Mouse (Mus musculus) adrenal gland, postnatal 10 days (tissue): ENCODE results near the gene Serpini1. TPM values are rescaled to one million over a fixed set of nuclear protein-coding genes. Genes with fewer than 3 reads are reported as not detected.
"Not testable (repeated sequence)": the region's sequence is repeated elsewhere in the genome, so short reads cannot be mapped to it uniquely, and the experiment has no call there.

Source experiments
- DNase-seq: peaks from one replicate; pipeline ENCODE4 v3.0.0; 2021; ENCODE audit warnings: mixed read lengths
- total RNA-seq, 2 experiments: library from RNA; stranded (reverse); gene quantifications; 2 replicates each; pipeline ENCODE4 v1.2.3; 2021

Gene Serpini1
- total RNA-seq, 2 experiments from 2014 or later, result 4.9 to 5.8 TPM

DNA sequence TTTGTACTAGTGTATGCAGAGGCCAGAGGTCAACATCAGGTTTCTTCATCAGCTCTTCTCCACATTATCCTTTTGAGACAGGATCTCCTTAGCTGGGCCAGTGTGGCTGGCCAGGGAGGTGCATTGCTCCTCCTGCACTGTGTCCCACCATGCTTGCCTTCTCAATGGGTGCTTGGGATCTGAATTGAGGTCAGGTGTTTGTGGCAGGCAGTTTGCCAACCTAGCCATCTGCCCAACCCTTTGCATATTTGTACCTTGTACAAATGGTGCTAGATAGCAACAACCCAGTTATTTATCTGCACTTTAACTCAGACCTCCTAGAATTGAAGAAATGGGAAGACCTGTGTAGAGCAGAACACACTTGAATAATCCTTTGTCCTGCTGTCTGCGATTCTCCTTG, 78.3 kb downstream of the Serpini1 start:
- DNase-seq, result no peak

DNA sequence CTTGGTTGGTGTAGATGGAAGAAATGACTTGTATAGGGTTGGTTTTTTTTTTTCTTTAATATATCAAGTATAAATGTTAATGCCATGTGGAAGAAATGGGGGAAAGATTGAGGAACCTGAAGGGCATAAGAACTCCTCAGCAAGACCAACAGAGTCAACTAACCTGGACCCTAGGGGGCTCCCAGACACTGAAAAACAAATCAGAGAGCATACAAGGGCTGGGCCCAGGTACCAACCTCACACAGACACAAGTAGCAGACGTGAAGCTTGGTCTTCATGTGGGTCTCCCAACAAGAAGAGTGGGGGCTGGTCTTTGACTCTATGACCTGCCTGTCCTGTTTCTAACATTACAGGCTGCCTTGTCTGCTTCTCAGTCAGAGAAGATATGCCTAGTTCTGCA, 82.2 kb downstream of the Serpini1 start:
- DNase-seq, result no peak

DNA sequence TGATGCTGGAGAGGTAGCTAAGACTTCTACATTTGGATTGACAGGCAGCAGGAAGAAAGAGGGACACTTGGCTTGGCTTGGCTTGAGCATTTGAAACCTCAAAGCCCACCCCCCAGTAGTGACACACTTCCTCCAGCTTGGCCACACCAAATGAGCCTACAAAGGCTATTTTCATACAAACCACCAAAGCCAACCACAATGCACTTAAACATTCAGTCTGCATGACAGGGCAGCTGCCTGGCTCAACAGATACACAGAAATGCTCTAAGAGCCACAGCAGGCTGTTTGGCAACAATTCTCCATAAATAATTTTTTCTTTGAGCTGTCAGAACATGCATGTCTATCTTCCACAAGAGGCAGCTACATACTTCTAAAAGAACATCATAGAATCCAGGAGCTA, 90.2 kb downstream of the Serpini1 start:
- DNase-seq, result no peak

DNA sequence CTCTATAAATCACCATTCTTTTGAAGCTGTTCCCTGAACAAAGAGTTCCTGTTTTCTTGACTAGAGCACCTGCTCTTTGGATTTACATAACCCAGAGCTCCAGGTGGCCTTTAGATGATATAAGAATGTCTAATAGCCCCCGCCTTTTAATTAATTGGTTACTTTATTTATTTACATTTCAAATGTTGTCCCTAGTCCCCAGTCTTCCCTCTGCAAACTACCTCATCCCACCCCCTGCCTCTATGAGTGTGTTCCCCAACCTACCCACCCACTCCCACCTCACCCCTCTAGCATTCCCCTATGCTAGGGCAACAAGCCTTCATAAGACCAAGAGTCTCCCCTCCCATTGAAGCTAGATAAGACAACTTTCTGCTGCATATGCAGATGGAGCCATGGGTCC, 90.9 kb downstream of the Serpini1 start:
- no peak for DNase-seq

DNA sequence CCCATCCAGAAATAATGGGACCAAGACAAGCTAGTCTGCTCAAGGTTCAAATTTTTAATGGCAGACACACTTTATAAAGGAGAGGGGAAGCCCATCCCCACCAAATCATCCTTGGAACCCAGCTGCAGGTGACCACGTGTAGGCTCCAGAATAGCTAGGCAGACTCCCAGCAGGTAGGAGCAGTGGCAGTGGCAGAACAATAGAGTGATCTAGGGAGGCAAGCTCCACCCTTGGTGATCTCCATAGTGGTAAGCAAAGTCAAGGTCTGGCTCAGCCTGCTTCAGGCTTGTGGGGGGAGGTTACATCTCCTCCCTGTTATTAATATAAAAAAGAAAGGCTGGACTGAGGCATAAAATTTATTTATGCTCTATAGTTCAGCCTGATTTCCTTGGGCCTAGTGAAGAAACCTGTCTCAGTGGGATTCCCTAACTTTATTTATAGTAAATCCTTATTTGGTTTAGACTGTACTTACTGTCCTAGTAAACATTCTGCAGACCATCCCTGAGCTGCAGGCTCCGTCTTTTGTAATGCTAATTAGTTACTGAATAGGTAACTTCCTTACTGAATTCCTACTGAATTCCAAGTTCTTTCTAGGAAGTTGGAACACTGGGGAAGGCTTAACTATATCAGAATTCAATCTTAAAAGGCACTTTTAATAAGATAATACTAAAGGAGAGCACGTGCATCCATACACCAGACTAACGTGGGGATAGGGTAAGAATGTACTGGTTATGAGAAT, 93.2 kb downstream of the Serpini1 start:
- not testable (repeated sequence) for DNase-seq

DNA sequence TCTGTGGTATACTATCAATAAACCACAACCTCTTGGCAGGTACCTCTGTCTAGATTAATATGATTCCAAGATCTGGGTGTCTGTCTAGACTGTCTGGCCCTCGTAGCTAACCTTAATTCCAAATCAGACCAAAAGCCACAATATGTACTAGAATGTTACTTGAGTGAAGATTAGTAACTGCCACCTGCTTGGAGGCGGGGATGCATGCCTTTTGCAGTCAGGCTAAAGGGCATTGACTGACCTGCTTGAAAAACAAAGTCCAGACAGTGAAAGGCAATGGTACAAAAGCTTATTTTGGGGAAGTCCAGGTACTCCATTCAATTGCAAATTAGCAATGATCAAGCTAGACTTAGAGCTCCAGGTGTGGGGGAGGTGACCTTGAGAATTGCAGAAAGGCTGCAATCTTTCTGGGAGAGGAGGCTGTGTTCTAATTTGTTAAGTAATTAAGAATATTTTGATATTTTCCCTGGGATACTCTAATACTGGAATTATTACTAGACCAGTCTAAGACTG, 94.3 kb downstream of the Serpini1 start:
- no peak for DNase-seq

DNA sequence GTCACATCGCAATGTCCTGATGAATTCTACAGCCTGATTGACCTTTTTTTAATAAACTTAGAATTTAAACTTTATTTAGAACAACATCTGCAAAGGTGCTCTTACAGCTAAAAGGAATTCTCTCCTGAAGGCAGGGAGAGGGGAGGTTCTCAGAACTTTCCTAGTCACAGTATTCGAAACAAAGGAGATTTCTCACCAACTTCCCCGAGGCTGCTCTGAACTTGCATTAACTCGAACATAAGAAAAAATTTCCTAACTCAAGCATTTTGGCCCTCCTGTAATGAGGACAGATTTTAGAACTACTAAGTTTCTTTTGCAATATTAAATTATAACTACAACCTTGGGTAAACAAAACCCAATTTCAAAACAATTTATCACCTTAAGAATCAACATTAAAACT, 96.6 kb downstream of the Serpini1 start:
- not testable (repeated sequence) for DNase-seq

DNA sequence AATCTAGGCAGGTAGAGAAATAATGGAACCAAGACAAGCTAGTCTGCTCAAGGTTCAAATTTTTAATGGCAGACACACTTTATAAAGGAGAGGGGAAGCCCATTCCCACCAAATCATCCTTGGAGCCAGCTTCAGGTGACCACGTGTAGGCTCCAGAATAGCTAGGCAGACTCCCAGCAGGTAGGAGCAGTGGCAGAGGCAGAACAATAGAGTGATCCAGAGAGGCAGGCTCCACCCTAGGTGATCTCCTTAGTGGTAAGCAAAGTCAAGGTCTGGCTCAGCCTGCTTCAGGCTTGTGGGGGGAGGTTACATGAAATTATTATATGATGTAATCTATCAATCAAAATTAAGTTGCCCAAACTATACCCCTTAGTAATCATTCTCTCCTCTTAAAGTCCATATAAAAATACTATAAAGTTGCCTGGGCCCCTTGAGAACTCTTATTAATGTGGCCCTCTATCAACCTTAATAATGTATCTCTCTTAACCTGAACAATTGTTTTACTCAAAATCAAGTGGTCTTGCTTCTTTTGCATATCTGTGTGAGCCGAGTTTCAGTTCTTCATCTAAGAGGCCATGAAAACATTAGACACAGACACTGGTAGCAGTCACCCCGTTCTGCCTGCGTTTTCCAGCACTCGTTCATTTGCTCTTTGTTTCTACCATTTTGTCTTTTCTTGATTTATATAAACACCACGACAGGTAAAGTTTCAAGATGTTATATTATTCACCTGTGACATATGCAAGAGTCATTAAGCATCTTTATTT, 98.4 kb downstream of the Serpini1 start:
- no peak for DNase-seq

DNA sequence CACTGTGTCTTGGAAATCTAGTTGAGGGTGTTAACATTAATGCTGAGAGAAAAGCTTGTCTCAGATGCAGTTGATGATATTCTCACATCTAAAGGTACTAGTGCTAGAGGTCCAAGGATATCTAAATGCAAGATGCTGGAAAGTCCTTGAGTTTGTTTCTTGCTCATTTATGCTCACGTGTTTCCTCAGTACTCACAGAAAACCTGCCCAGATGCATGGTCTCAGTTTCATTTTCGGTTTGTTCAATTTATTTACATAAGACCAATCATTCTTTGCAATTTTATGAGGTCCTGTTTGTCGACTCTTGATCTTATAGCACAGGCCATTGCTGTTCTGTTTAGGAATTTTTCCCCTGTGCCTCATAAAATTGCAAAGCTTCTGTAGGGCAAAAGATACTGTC, 109.6 kb downstream of the Serpini1 start:
- DNase-seq, result no peak

DNA sequence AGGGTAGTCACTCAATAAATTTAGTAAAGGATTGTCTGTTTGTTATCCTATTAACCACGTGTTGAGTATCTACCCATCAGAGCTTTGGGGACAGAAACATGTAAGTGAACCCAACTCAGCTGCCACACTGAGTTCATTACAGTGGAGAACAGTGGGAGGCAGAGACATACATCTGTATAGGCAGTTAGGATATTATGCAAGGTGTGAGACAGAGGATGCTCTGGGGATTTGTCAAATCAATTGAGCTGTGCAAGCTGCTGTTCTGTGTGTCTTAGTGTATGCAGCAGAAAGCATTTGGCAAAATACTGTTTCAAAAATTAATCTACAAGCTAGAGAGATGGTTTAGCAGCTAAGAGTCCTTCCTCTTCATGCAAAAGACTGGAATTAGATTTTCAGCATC, 113.1 kb downstream of the Serpini1 start:
- no peak for DNase-seq

DNA sequence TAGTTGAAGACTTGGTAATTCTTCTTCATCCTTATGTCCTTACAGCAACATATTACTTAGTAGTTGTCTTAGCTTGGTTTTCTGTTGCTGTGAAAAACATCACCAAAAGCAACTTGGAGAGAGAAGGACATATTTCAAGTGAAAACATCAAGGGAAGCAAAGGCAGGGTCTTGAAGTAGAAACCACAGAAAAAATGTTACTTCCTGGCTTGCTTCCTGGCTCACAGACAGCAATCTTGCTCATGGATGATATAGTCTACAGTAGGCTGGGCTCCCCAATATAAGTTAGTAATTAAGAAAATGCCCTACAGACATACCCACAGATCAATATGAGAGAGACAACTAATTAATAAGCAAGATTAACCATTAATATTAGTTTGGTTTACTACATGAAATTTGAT, 125.5 kb downstream of the Serpini1 start:
- no peak for DNase-seq

DNA sequence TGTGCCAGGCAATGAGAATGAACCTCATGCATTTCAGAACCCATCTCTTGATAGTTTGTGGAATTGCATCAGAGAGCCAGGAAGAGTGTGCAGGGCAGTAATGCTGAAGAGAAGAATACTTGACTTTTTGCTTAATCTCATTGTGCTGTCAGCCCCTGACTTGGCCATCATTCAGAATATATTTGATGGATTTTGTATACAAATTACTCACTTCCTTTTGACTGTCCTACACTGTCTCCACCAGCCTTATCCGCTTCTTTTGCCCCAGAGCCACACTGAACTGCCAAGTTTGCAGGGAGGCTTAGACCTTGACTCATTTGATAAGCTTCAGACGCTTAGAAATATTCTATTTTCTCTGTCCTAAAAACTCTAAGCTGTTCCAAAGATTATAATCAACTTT, 129.4 kb downstream of the Serpini1 start:
- peak; percentile 9 for DNase-seq

DNA sequence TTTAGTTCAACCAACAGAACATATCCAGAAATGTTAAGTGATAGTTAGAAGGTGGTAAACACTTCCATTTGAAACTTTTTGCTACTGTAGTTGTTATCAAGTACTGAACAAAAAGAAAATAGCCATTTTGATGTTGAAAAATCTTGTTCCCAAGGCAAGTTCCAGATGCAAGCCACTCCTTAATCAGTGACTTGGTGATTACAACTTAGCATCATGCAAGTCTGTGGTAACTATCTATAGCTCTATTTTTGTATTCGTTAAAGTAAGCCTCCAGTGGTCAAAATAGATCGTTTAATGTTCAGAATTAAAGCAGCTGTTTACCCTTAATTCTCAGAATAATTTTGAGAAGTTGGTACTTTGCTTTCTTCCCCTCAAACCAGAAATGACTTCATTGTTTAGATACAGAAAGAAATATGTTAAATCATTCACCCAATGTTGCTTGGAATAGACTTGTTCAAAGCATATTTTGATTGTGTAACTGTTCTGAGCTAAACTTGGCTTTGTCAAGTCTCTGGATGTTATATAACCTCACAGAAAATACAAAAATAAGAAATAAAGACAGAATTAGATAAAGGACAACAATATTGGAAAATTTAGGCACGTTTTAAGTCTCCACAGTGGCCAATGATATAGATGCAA, 130.0 kb downstream of the Serpini1 start:
- no peak for DNase-seq

DNA sequence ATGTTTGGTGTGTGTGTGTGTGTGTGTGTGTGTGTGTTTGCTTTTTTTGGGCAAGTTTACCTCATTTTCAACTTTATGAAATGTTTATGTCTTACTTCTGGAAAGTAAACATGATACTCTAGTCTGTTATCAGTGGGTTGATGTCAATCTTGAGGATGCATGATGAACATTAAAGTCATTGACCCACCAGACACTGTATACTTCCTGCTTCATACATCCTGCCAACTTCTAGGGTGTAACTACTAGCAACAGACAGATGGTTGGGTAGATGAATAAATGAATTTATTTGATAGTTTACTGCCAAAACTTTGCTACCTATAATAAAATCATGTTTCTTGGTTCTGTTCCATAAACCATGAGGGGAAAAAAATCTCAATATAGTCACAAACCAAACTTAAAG, 133.0 kb downstream of the Serpini1 start:
- no peak for DNase-seq

DNA sequence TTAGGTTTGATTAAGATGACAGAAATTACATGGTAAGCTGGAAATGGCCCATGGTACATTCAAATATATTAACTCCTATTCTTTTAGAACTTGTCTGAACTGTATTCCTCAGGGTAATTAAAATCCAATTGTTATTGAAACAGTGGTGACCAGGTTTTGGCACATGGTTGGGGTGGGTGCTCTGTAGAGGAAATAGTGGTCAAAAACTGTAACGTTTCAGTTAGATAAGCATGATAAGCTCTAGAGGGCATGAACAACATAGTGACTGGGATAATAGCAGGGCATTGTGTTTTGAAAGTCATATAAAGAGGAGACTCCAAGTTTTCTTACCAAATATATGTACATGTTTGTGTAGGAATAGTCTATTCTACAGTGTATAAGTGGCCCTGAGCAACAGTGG, 134.7 kb downstream of the Serpini1 start:
- DNase-seq, result no peak

Other genes with a start within 250 kb of the Serpini1 start
- not detected for gene Wdr49, start 75.4 kb upstream of the Serpini1 start, total RNA-seq
- gene Pdcd10, start 691 bp upstream of the Serpini1 start, total RNA-seq, result 10 to 100 TPM; 62.5 to 73.1 TPM
- not detected for gene Gm29133, start 190.7 kb downstream of the Serpini1 start, total RNA-seq